Mouse (Mus musculus) hindbrain, embryonic 13.5 days (tissue): ENCODE data around the gene Fam76a. TPM values are rescaled to one million over a fixed set of nuclear protein-coding genes. Genes with fewer than 3 reads are reported as not detected.

Experiments
- ATAC-seq: fragments of 200-750 bp; cut with Nextera tagmentation; 2 replicates; pipeline ENCODE4 v1.8.0; 2017; ENCODE audit warnings: moderate TSS enrichment; ENCODE audit not compliant: low FRiP score
- H3K27ac ChIP-seq: fragments of 300-500 bp; sonication (generic); 2 replicates; pipeline ENCODE4 v1.5.1; 2015; ENCODE audit warnings: inconsistent platforms, mild to moderate bottlenecking, moderate library complexity
- H3K27me3 ChIP-seq: fragments of 300-500 bp; sonication (generic); 2 replicates; pipeline ENCODE4 v1.6.1; 2015; ENCODE audit warnings: mild to moderate bottlenecking, inconsistent platforms
- H3K36me3 ChIP-seq: fragments of 300-500 bp; sonication (generic); 2 replicates; pipeline ENCODE4 v1.6.1; 2015; ENCODE audit warnings: mild to moderate bottlenecking, inconsistent platforms
- H3K4me1 ChIP-seq: fragments of 300-500 bp; sonication (generic); replicated peaks from 2 replicates; pipeline ENCODE4 v1.6.1; 2015; ENCODE audit warnings: inconsistent platforms
- H3K4me2 ChIP-seq: fragments of 300-500 bp; sonication (generic); 2 replicates; pipeline ENCODE4 v1.6.1; 2015; ENCODE audit warnings: inconsistent platforms, mild to moderate bottlenecking, moderate library complexity
- H3K4me3 ChIP-seq: fragments of 300-500 bp; sonication (generic); 2 replicates; pipeline ENCODE4 v1.5.1; 2015; ENCODE audit warnings: mild to moderate bottlenecking, inconsistent platforms
- H3K9ac ChIP-seq: fragments of 300-500 bp; sonication (generic); 2 replicates; pipeline ENCODE4 v1.6.1; 2015; ENCODE audit warnings: mild to moderate bottlenecking, inconsistent platforms
- H3K9me3 ChIP-seq: fragments of 300-500 bp; sonication (generic); 2 replicates; pipeline ENCODE4 v1.6.1; 2016; ENCODE audit warnings: inconsistent platforms
- WGBS: fragments of 180-500 bp; shearing (Covaris S2); methylation state at CpG from one replicate; pipeline ENCODE4 v1.1.7; 2015; 5-methylcytosine and 5-hydroxymethylcytosine counted together
- polyA plus RNA-seq: library from polyadenylated mRNA; unstranded; fragments of >200 nt; fragmentation: Nextera tagmentation; extraction: Ambion mirVana; gene quantifications from 2 replicates; pipeline ENCODE4 v1.2.1, GENCODE M21; 2015

Fam76a gene
- polyA plus RNA-seq, 1 experiment from 2014 or later = 38.7 TPM

GRCm38 (mm10) chr4:132864856-132865255 lies 57.5 kb downstream of the Fam76a start:
- H3K27me3 ChIP-seq = no peaks in the 10 kb centered on the region
- H3K9ac ChIP-seq = no peak overlapping the region
- H3K4me2 ChIP-seq = no peak overlapping the region
- ATAC-seq = no peak
- H3K9me3 ChIP-seq = no peaks in the 10 kb centered on the region
- H3K36me3 ChIP-seq = peaks cover 85% of the 10 kb centered on the region
- no peak overlapping the region for H3K4me3 ChIP-seq
- 95% methylated on average over 2 of the region's 2 CpGs for WGBS
- no peaks in the 10 kb centered on the region for H3K4me1 ChIP-seq
- no peak overlapping the region for H3K27ac ChIP-seq

GRCm38 (mm10) chr4:132863012-132863411 lies 59.3 kb downstream of the Fam76a start:
- H3K36me3 ChIP-seq = peaks cover 83% of the 10 kb centered on the region
- H3K4me3 ChIP-seq = no peak overlapping the region
- no peak overlapping the region for H3K9ac ChIP-seq
- H3K27ac ChIP-seq = no peak overlapping the region
- no peak for ATAC-seq
- H3K9me3 ChIP-seq = no peaks in the 10 kb centered on the region
- no peaks in the 10 kb centered on the region for H3K27me3 ChIP-seq
- WGBS = 94% methylated on average over 13 of the region's 13 CpGs
- H3K4me1 ChIP-seq = no peaks in the 10 kb centered on the region
- no peak overlapping the region for H3K4me2 ChIP-seq

GRCm38 (mm10) chr4:132860880-132861279 lies 61.5 kb downstream of the Fam76a start:
- no peak for ATAC-seq
- Histone ChIP-seq H3K4me1 (no peaks in the 10 kb centered on the region), H3K27me3 (no peaks in the 10 kb centered on the region), H3K9ac (no peak overlapping the region), H3K27ac (no peak overlapping the region), H3K4me2 (no peak overlapping the region), H3K9me3 (no peaks in the 10 kb centered on the region), H3K4me3 (no peak overlapping the region), H3K36me3 (peaks cover 83% of the 10 kb centered on the region)
- 86% methylated on average over 1 of the region's 1 CpGs for WGBS

Other genes with a start within 250 kb of the Fam76a start
- 5.0 and 6.1 TPM in 2 replicates for gene Xkr8, start 190.0 kb downstream of the Fam76a start, polyA plus RNA-seq
- 0.71 and 0.82 TPM in 2 replicates for gene Smpdl3b, start 165.3 kb downstream of the Fam76a start, polyA plus RNA-seq
- 41.2 and 41.8 TPM in 2 replicates for gene Rpa2, start 154.2 kb downstream of the Fam76a start, polyA plus RNA-seq
- gene Themis2, start 126.2 kb downstream of the Fam76a start, polyA plus RNA-seq = 0.70 and 0.77 TPM in 2 replicates
- 48.5 and 50.9 TPM in 2 replicates for gene Ppp1r8, start 79.4 kb downstream of the Fam76a start, polyA plus RNA-seq
- 141 and 144 TPM in 2 replicates for gene Stx12, start 38.0 kb downstream of the Fam76a start, polyA plus RNA-seq
- 0.13 TPM in 1 of 2 replicates, not detected in the other for gene Fgr, start 51.5 kb upstream of the Fam76a start, polyA plus RNA-seq
- 11.0 and 12.5 TPM in 2 replicates for gene Ahdc1, start 88.7 kb upstream of the Fam76a start, polyA plus RNA-seq
- gene Wasf2, start 207.9 kb upstream of the Fam76a start, polyA plus RNA-seq = 33.3 and 35.4 TPM in 2 replicates